Mouse (Mus musculus): ENCODE measurements around the gene S1pr2.

DNA sequence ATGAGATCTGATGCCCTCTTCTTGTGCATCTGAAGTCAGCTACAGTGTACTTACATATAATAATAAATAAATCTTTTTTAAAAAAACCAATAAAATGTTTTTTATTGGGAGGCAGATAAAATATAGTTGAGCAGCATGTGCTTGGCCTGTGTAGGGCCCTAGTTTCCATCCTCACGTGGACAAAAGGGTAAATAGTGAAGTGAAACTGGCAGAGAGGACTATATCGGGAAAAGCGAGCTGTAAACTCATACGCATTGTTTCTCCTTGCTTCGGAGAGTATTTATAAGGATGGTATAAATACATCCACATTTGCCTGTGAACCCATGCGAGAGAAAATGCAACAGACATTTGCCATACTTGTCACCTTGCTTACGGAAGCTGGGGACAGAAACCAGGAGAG is 3.2 kb upstream of the S1pr2 start:
- no peak for TF ChIP-seq GATA1 (IDR thresholded peaks at IDR 0.05; ENCODE audit: borderline replicate concordance, low read length)
- TF ChIP-seq FLI1 (IDR thresholded peaks at IDR 0.05; ENCODE audit: low read length), result no peak

All from megakaryocyte, embryonic 14.5 days (primary cell).